Mouse (Mus musculus) forebrain, embryonic 13.5 days (tissue): ENCODE measurements at regions not wholly inside any gene's neighbourhood (a gene's known extent, or its start where the extent isn't known, plus 50 kb on each side); places are given as distances from the start of the nearest gene placed in this dataset.

Experiments used
- ATAC-seq: fragments of 200-750 bp; cut with Nextera tagmentation; 2 replicates; pipeline ENCODE4 v1.8.0; 2017
- H3K27ac ChIP-seq: fragments of 300-500 bp; sonication (generic); 2 replicates; pipeline ENCODE4 v1.5.1; 2015; ENCODE audit warnings: inconsistent platforms, mild to moderate bottlenecking, moderate library complexity
- H3K27me3 ChIP-seq: fragments of 300-500 bp; sonication (generic); 2 replicates; pipeline ENCODE4 v1.6.1; 2015; ENCODE audit warnings: mild to moderate bottlenecking, inconsistent platforms
- H3K36me3 ChIP-seq: fragments of 300-500 bp; sonication (generic); 2 replicates; pipeline ENCODE4 v1.6.1; 2015; ENCODE audit warnings: mild to moderate bottlenecking, inconsistent platforms; ENCODE audit not compliant: poor library complexity, severe bottlenecking
- H3K4me1 ChIP-seq: fragments of 300-500 bp; sonication (generic); 2 replicates; pipeline ENCODE4 v1.6.1; 2015; ENCODE audit warnings: inconsistent platforms
- H3K4me2 ChIP-seq: fragments of 300-500 bp; sonication (generic); 2 replicates; pipeline ENCODE4 v1.6.1; 2015; ENCODE audit warnings: inconsistent platforms, mild to moderate bottlenecking, moderate library complexity
- H3K4me3 ChIP-seq: fragments of 300-500 bp; sonication (generic); 2 replicates; pipeline ENCODE4 v1.5.1; 2015; ENCODE audit warnings: mild to moderate bottlenecking, inconsistent platforms
- H3K9ac ChIP-seq: fragments of 300-500 bp; sonication (generic); 2 replicates; pipeline ENCODE4 v1.6.1; 2015; ENCODE audit warnings: mild to moderate bottlenecking, inconsistent platforms
- H3K9me3 ChIP-seq: fragments of 300-500 bp; sonication (generic); replicated peaks from 2 replicates; pipeline ENCODE4 v1.6.1; 2016; ENCODE audit warnings: inconsistent platforms
- WGBS: fragments of 180-500 bp; shearing (Covaris S2); methylation state at CpG from one replicate; pipeline ENCODE4 v1.1.7; 2015; 5-methylcytosine and 5-hydroxymethylcytosine counted together

DNA sequence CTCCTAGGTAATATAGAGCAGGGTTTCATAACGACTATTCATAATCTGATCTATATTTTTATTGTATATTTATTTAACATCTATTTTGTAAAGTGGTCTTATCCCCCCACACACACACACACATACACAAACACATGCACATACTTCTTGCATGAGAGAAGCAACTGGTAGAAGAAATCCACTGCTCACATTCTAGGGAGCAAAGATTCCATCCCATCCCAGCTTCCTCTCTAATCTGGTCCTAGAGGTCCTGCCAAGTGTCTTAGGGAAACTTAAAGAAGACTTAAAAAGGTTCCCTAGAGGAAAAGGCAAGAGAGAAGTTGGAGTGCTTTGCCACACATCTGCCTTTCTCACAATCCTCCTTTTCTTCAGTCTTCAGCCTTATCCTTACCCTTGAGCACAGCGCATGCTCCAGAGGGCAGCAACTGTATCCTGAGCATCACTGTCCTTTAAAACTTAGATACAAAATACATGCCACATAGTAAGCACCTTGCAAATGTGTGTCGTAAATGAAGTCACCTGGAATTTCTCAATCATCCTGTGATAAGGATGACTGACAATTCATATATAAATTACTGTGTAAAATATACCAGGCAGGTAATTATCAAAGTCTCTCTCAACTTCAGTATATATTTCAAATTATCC, 1677.9 kb upstream of the 5930422O12Rik start:
- Histone ChIP-seq H3K27ac (no peak overlapping the region), H3K4me2 (no peak overlapping the region), H3K4me1 (0 out of 2 replicates have a peak, but pooled peaks cover 5% of the 10 kb centered on the region), H3K36me3 (no peaks in the 10 kb centered on the region), H3K9me3 (no peaks in the 10 kb centered on the region), H3K27me3 (no peaks in the 10 kb centered on the region), H3K9ac (no peak overlapping the region), H3K4me3 (no peak overlapping the region)
- ATAC-seq = no peak
- WGBS = 86% methylated on average over 3 of the region's 3 CpGs

DNA sequence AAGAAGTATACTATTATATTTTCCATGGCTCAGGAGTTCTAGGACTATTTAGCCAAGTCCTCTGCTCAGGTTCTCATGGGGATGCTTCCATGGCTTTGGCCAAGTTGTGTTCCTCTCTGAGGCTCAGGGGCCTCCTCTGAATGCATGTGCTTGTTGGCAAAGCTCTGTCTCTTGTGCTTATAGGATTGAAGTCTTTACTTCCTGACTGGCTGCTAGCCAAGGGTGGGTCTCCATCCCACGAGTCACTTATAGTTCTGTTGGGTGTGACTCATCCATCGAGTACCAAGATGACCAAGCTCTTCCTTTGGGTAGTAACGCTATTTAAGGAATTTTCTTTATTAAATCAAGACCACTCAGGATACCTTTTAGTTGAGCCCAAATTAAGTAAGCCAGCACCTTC, 1672.8 kb upstream of the 5930422O12Rik start:
- 85% methylated on average over 3 of the region's 3 CpGs for WGBS
- H3K27me3 ChIP-seq = no peaks in the 10 kb centered on the region
- H3K9ac ChIP-seq = no peak overlapping the region
- H3K4me2 ChIP-seq = no peak overlapping the region
- ATAC-seq = no peak
- H3K36me3 ChIP-seq = no peaks in the 10 kb centered on the region
- H3K27ac ChIP-seq = no peak overlapping the region
- H3K9me3 ChIP-seq = no peaks in the 10 kb centered on the region
- H3K4me1 ChIP-seq = 0 out of 2 replicates have a peak, but pooled peaks cover 5% of the 10 kb centered on the region
- H3K4me3 ChIP-seq = no peak overlapping the region

DNA sequence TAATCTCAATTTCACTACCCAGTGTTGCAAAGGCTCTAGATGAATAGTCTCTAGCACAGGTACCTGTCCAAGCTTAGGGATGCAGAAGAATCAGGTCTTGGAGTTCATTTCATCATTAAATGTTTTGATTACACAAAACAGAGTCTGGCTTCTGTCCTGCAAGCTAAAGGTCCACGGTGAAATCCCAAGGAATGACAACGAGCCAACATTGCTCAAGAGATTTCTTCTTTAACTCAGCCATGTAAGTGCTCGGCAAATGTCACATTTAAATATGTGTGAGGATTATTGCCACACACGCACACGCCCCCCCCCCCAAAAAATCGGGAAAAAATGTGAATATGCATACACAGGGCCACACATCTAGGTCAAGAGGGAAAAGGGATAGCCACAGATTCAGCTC, 1666.4 kb upstream of the 5930422O12Rik start:
- ATAC-seq = no peak

More for the DNA sequence above, 1666.4 kb upstream of the 5930422O12Rik start:
- no peaks in the 10 kb centered on the region for H3K9me3 ChIP-seq
- no peak overlapping the region for H3K27ac ChIP-seq
- H3K9ac ChIP-seq = no peak overlapping the region
- H3K36me3 ChIP-seq = no peaks in the 10 kb centered on the region
- no peak overlapping the region for H3K4me3 ChIP-seq
- no peak overlapping the region for H3K4me2 ChIP-seq
- 89% methylated on average over 6 of the region's 6 CpGs for WGBS
- no peaks in the 10 kb centered on the region for H3K4me1 ChIP-seq
- H3K27me3 ChIP-seq = no peaks in the 10 kb centered on the region
